Comparison of ENCODE assay signal across 16 mouse cellular contexts in genomic region chr19:58080168-58080567, GRCm38 (mm10).
"Had no signal": no experiment of that assay in that cellular context is flagged by ENCODE, and none has a peak within 500 bp of the region (broad histone marks: within the 10 kb centered on the region; RNA-seq: fewer than 3 reads in every experiment).

No protein-coding gene starts in this region.

- H3K4me3 ChIP-seq: neural tube, embryonic 13.5 days; neural tube, embryonic 15.5 days; stomach, embryonic 15.5 days had no signal

- H3K4me1 ChIP-seq: stomach, embryonic 15.5 days had no signal

- H3K27ac ChIP-seq: neural tube, embryonic 13.5 days; neural tube, embryonic 15.5 days; stomach, embryonic 15.5 days; stomach, postnatal 0 days had no signal

- DNase-seq: retina, postnatal 1 day; right cerebral cortex, adult 18-20 months; right cerebral cortex, postnatal 14 days; right cerebral cortex, postnatal 25 days; right cerebral cortex, postnatal 4 days; spleen, adult 18-20 months; thymus, adult 18-20 months; thymus, adult 2 months; thymus, postnatal 14 days; thymus, postnatal 25 days; thymus, postnatal 36 days; thymus, postnatal 4 days had no signal

- H3K9me3 ChIP-seq: neural tube, embryonic 13.5 days; neural tube, embryonic 15.5 days; stomach, embryonic 15.5 days had no signal

- H3K4me2 ChIP-seq: neural tube, embryonic 13.5 days; neural tube, embryonic 15.5 days; stomach, embryonic 15.5 days had no signal

- H3K27me3 ChIP-seq: neural tube, embryonic 13.5 days; neural tube, embryonic 15.5 days; stomach, embryonic 15.5 days had no signal

- H3K9ac ChIP-seq: neural tube, embryonic 13.5 days; neural tube, embryonic 15.5 days; stomach, embryonic 15.5 days had no signal

- H3K36me3 ChIP-seq: neural tube, embryonic 13.5 days; neural tube, embryonic 15.5 days; stomach, embryonic 15.5 days had no signal
